Mouse (Mus musculus): ENCODE measurements around the gene Pdlim3.

GRCm38 (mm10) chr8:45877680-45878079 lies 7.6 kb upstream of the Pdlim3 start:
- TF ChIP-seq CTCF (IDR thresholded peaks at IDR 0.05; ENCODE audit: borderline replicate concordance, insufficient read depth, low read length) (no peak), POLR2A (IDR thresholded peaks at IDR 0.05; ENCODE audit: low read depth, low read length) (no peak)

All from embryonic fibroblast, embryonic 13.5 days (primary cell).